Mouse (Mus musculus): Measurements from ENCODE around the gene Coa4. TPM values are rescaled to one million over a fixed set of nuclear protein-coding genes. Genes with fewer than 3 reads are reported as not detected.

The Coa4 gene
- polyA plus RNA-seq, 2 experiments: 15.5 to 22.3 TPM

GRCm38 (mm10) chr7:100493484-100494414, 43.1 kb upstream of the Coa4 start:
- ATAC-seq (ENCODE audit: low FRiP score, low read depth) (peak; percentile 52), DNase-seq (ENCODE audit: low spot score) (peak; percentile 90)
- peak overlapping the region; percentile 15; the same call in 1 of the 2 replicates for H3K27ac ChIP-seq (replicated peaks; ENCODE audit: low read depth, low read length)

DNA sequence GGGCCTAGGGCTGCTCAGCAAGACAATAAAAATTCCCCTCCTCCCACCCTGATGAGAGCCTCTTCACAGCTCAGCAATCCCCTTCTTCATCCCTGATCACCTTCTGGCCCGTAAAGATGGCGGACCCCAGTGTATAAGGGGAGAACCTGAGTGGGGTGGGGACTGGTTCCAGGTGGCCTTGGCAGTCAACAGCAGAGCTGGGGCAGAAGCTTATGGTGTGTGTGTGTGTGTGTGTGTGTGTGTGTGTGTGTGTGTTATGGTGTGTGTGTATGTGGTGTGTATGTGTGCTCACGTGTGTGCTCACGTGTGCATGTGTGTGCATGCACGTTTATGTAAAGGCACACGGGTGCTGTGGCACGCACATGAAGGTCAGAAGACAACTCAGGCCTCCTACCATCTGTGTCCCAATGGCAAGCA, 42.4 kb upstream of the Coa4 start:
- Histone ChIP-seq H3K27ac (replicated peaks; ENCODE audit: low read depth, low read length) (peak overlapping the region; percentile 76; the same call in 1 of the 2 replicates), H3K36me3 (ENCODE audit: control insufficient read depth, insufficient read depth, low read length) (peaks cover 17% of the 10 kb centered on the region), H3K4me2 (replicated peaks; ENCODE audit: low read depth, low read length, severe bottlenecking) (peak overlapping the region; percentile 95), H3K4me3 (replicated peaks; ENCODE audit: low read length) (peak overlapping the region; percentile 44), H3K27me3 (ENCODE audit: control insufficient read depth, insufficient read depth, low read length) (no peaks in the 10 kb centered on the region), H3K9me3 (ENCODE audit: control insufficient read depth, low read length) (no peaks in the 10 kb centered on the region), H3K4me1 (ENCODE audit: control insufficient read depth, insufficient read depth, low read length) (peaks cover 27% of the 10 kb centered on the region), H3K9ac (ENCODE audit: low read depth, low read length, severe bottlenecking) (no peak overlapping the region)
- no peak for TF ChIP-seq POLR2A (IDR thresholded peaks at IDR 0.05; ENCODE audit: borderline replicate concordance, extremely low read depth, insufficient read depth, insufficient read length)
- ATAC-seq (ENCODE audit: low FRiP score, low read depth) (no peak), DNase-seq (ENCODE audit: low spot score) (no peak)
- 78% methylated on average over 7 of the region's 7 CpGs for WGBS

More at GRCm38 (mm10) chr7:100493484-100494414, 43.1 kb upstream of the Coa4 start:
- H3K4me2 ChIP-seq (replicated peaks; ENCODE audit: low read depth, low read length, severe bottlenecking): peak overlapping the region; percentile 95
- no peak for TF ChIP-seq POLR2A (IDR thresholded peaks at IDR 0.05; ENCODE audit: borderline replicate concordance, extremely low read depth, insufficient read depth, insufficient read length)
- H3K27me3 ChIP-seq (ENCODE audit: control insufficient read depth, insufficient read depth, low read length): no peaks in the 10 kb centered on the region
- no peaks in the 10 kb centered on the region for H3K9me3 ChIP-seq (ENCODE audit: control insufficient read depth, low read length)
- H3K36me3 ChIP-seq (ENCODE audit: control insufficient read depth, insufficient read depth, low read length): peaks cover 15% of the 10 kb centered on the region
- H3K4me3 ChIP-seq (replicated peaks; ENCODE audit: low read length): peak overlapping the region; percentile 44
- H3K9ac ChIP-seq (ENCODE audit: low read depth, low read length, severe bottlenecking): peak overlapping the region; percentile 60; the same call in 1 of the 2 replicates
- WGBS: 36% methylated on average over 19 of the region's 19 CpGs
- H3K4me1 ChIP-seq (ENCODE audit: control insufficient read depth, insufficient read depth, low read length): peaks cover 27% of the 10 kb centered on the region

DNA sequence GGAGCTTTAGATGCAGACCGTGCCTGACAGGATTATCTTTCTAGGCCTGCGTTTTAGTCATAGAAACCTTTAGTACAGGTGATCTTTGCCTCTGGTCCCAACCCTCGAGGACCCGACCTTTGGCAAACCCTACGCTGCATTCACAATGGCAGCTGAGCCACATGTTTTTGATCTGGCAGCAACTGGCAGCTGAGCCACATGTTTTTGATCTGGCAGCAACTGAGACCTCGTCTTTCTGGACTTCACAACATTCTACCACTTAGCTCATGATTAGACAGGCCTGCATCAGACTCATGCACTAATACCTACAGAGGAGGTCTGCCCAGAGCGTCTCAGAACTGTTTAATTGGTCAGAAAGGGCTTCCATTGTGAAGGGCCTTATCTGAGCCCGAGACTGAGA, 41.8 kb upstream of the Coa4 start:
- DNase-seq (ENCODE audit: low spot score) (peak; percentile 26), ATAC-seq (ENCODE audit: low FRiP score, low read depth) (no peak)
- Histone ChIP-seq H3K36me3 (ENCODE audit: control insufficient read depth, insufficient read depth, low read length) (peaks cover 17% of the 10 kb centered on the region), H3K4me3 (replicated peaks; ENCODE audit: low read length) (peak overlapping the region; percentile 44), H3K9me3 (ENCODE audit: control insufficient read depth, low read length) (no peaks in the 10 kb centered on the region), H3K27me3 (ENCODE audit: control insufficient read depth, insufficient read depth, low read length) (no peaks in the 10 kb centered on the region), H3K9ac (ENCODE audit: low read depth, low read length, severe bottlenecking) (peak overlapping the region; percentile 25; the same call in 1 of the 2 replicates), H3K4me2 (replicated peaks; ENCODE audit: low read depth, low read length, severe bottlenecking) (peak overlapping the region; percentile 95), H3K27ac (replicated peaks; ENCODE audit: low read depth, low read length) (peak overlapping the region; percentile 76), H3K4me1 (ENCODE audit: control insufficient read depth, insufficient read depth, low read length) (peaks cover 27% of the 10 kb centered on the region)
- no peak for TF ChIP-seq POLR2A (IDR thresholded peaks at IDR 0.05; ENCODE audit: borderline replicate concordance, extremely low read depth, insufficient read depth, insufficient read length)
- 14% methylated on average over 8 of the region's 8 CpGs for WGBS

DNA sequence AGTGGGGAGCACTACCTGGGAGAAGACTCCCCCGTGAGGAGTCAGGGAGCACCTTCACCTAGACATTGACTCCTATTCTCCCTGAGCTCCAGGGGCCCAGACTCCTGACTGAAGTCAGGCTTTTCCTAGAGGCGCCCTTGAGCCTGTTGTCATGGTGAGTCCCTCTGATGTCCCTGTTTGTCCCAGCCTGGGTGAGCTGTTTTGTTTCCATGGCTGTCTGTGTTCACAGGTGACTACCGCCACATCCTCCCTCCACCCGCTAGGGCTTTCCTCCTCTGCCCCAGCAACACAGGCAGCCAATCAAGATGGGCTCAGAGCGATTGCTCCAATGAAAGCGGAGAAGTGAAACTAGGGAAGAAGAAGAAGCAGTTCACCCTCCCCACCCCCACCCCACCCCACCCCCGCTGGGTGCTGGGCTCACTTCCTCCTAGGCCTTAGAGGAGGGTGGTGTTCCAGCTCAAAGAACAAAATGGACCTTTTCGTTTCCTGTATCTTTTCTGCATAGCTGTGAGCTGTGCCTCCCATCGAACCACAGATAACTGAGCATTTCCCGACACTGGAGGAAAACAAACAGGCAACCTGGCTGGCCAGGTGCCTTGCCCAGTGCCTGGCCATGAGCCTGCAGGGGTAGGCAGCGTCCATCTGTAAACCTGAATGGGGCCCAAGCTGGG, 41.2 kb upstream of the Coa4 start:
- peak; percentile 67 for ATAC-seq (ENCODE audit: low FRiP score, low read depth)
- Histone ChIP-seq H3K9ac (ENCODE audit: low read depth, low read length, severe bottlenecking) (peak overlapping the region; percentile 25; the same call in 1 of the 2 replicates), H3K4me2 (replicated peaks; ENCODE audit: low read depth, low read length, severe bottlenecking) (peak overlapping the region; percentile 95), H3K27ac (replicated peaks; ENCODE audit: low read depth, low read length) (peak overlapping the region; percentile 76), H3K27me3 (ENCODE audit: control insufficient read depth, insufficient read depth, low read length) (no peaks in the 10 kb centered on the region), H3K36me3 (ENCODE audit: control insufficient read depth, insufficient read depth, low read length) (peaks cover 17% of the 10 kb centered on the region), H3K9me3 (ENCODE audit: control insufficient read depth, low read length) (no peaks in the 10 kb centered on the region), H3K4me1 (ENCODE audit: control insufficient read depth, insufficient read depth, low read length) (peaks cover 27% of the 10 kb centered on the region), H3K4me3 (replicated peaks; ENCODE audit: low read length) (peak overlapping the region; percentile 44)
- DNase-seq (ENCODE audit: low spot score): peak; percentile 58
- 19% methylated on average over 11 of the region's 11 CpGs for WGBS
- TF ChIP-seq POLR2A (IDR thresholded peaks at IDR 0.05; ENCODE audit: borderline replicate concordance, extremely low read depth, insufficient read depth, insufficient read length): no peak

DNA sequence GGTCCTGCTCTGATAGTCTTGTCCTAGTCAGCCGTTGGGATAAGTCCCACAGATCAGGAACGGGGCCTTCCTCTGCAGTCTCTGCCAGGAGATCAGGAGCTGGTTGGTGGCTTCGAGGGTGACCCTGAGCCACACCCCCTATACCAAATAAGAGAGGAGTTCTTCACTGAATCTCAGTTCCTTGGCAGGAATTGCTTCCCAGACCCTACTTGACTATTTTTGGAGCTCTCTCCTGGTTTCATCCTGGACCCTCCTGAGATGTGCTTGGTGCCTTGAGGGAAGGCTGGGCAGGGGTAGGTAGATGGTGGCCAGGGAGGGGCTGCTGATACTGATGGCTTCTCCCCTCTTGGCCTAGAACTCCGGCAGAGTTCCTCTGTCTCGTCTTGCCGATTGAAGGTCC, 40.5 kb upstream of the Coa4 start:
- Histone ChIP-seq H3K9me3 (ENCODE audit: control insufficient read depth, low read length) (no peaks in the 10 kb centered on the region), H3K36me3 (ENCODE audit: control insufficient read depth, insufficient read depth, low read length) (peaks cover 17% of the 10 kb centered on the region), H3K27me3 (ENCODE audit: control insufficient read depth, insufficient read depth, low read length) (no peaks in the 10 kb centered on the region), H3K4me1 (ENCODE audit: control insufficient read depth, insufficient read depth, low read length) (peaks cover 27% of the 10 kb centered on the region), H3K4me2 (replicated peaks; ENCODE audit: low read depth, low read length, severe bottlenecking) (peak overlapping the region; percentile 95; the same call in 1 of the 2 replicates), H3K4me3 (replicated peaks; ENCODE audit: low read length) (peak overlapping the region; percentile 44; the same call in 1 of the 2 replicates), H3K9ac (ENCODE audit: low read depth, low read length, severe bottlenecking) (0 out of 2 replicates have a peak overlapping the region, but pooled peaks have one; percentile 22), H3K27ac (replicated peaks; ENCODE audit: low read depth, low read length) (0 out of 2 replicates have a peak overlapping the region, but pooled peaks have one; percentile 34)
- ATAC-seq (ENCODE audit: low FRiP score, low read depth) (no peak), DNase-seq (ENCODE audit: low spot score) (no peak)
- WGBS: 73% methylated on average over 6 of the region's 6 CpGs
- TF ChIP-seq POLR2A (IDR thresholded peaks at IDR 0.05; ENCODE audit: borderline replicate concordance, extremely low read depth, insufficient read depth, insufficient read length): no peak

All from limb, embryonic 14.5 days (tissue).